Mouse (Mus musculus) left cerebral cortex, postnatal 14 days (tissue): ENCODE results near the gene Sh2b2. TPM values are rescaled to one million over a fixed set of nuclear protein-coding genes. Genes with fewer than 3 reads are reported as not detected.

ENCODE experiments used
- DNase-seq, 2 experiments: peaks; one replicate each; pipeline ENCODE4 v3.0.0; 2021 to 2022; ENCODE audit warnings: low spot score in 2 of 2, mixed read lengths in 1 of 2
- intact Hi-C: fragments of 180-260 bp; cut with DNase I; formaldehyde crosslinking; loops from one replicate; pipeline ENCODE4 v1.15.1; 2025
- total RNA-seq, 2 experiments: library from RNA; stranded (reverse); gene quantifications; 2 replicates each; pipeline ENCODE4 v1.2.3; 2021

Sh2b2 gene
- total RNA-seq, 2 experiments from 2014 or later = 10.5 to 11.3 TPM

DNA sequence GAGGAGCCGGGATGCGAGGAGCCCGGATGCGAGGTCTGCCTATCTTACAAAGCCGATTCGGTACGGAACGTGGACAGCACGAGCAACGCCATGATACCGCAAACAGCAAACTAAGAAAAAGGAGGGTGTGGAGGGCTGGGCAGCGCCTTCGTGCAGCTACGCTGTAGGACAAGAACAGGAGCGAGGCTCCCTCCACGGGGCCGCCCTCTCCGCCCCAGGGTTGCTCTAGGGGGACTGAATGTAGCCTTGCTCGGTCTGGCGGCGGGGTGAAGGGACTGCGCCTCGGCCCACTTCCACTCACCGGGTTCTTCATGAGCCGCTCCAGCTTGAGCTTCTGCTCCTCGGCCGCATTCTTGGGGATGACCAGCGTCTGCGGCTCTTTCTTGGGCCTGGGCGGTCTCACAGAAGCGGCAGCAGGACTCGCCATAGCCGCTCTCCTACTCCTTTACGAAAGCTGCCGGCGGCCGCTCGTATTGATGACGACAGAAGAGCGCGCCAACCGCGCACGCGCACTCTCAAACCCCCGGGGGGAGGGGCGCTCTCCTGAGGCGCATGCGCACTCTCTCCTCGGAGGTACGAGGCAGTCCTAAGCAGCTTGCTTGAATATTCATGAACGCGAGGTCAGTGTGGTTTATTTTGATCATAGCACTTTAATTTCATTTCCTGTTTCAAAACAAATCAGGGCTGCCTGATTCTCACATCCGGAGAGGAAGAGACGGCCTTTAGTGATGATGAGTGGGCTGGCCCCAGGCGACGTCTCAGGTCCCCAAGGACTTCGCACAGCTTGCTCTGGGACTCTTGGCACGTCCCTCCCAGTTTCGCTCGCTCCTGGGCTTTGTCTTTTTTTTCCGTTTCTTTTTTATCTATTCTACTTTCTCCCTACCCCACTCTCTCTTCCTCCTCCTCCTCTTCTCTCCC, 47.6 kb downstream of the Sh2b2 start, which contains the start of gene Prkrip1:
Gene Prkrip1 (minus strand): TSS at position 490 of the 918 bp plus-strand sequence.
- intact Hi-C loops = no loop called here
- peak; percentile 95 to 96 for DNase-seq

DNA sequence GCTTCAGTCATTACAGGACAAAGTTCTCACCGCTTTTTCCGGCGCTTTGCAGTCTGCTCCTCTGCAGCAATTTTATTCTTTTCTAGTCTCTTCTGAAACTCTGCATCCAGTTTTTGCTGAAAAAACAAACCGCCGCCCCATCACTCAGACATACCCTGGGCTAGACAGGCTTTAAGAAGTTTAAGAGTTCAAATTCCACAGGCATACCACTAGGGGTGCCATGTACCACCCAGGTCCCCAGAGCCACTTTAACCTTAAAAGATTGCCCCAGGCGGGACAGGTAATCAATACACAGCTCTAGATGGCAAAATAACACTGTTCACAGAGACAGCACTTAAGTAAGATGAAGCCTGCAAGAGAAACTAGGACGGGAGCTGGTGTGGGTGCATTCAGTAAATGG, 54.5 kb downstream of the Sh2b2 start:
- no peak for DNase-seq
- intact Hi-C loops = no loop called here

DNA sequence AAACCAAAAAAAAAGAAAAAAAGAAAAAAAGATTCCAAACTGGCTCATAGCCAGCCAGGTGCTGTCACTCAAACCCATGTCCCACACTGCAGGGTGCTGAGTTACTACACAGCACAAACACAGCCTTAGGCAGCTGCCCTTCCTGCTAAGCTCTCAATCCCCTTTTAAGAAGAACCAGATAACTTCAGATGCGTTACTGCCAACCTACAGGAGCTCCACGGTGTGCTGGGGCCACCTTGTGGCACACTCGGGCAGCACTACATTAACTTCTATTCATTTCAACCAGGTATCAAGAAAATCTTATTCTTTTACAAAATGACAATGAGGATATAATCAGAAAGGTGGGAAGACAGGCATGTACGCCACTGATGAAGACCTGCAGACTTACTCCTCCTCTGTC, 59.6 kb downstream of the Sh2b2 start:
- peak; percentile 67 to 69 for DNase-seq
- intact Hi-C loops = loop anchor here (5.0 kb wide), 1 partner anchor 49 kb away; the partner anchor contains the start of genes Alkbh4 and Lrwd1

DNA sequence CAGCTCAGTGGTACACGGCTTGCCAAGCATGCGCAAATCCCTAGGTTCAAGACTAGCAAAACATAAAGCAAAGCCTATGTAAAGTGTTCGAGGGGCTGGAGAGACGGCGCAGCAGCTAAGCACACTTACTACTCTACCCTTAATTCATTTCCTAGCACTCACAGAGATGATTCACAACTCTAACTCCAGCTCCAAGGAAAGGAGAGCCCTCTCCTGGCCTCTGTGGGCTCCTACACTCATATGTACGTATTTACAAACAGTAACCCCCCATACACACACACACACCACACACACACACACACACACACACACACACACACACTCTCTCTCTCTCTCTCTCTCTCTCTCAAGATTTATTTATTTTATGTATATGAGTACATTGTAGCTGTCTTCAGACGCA, 62.6 kb downstream of the Sh2b2 start:
- intact Hi-C loops = no loop called here
- no peak for DNase-seq

DNA sequence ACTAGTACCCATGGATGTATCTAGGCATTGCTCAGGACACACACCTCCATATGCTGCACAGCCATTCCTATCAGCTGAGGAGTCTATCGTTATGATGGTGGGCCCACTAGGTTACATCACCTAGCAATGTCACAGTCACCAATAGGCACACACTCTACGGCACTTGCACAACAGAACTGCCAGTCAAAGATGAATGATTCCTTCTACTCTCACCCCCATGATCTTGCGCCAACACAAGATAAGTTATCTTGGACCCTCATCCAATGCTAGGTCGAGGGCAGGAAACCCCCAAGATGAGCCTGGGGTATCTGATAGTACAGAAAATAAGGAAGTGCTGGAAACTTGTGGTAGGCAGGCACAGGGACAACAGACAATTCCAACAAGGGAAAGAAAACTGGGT, 63.5 kb downstream of the Sh2b2 start:
- no peak for DNase-seq
- intact Hi-C loops = no loop called here

DNA sequence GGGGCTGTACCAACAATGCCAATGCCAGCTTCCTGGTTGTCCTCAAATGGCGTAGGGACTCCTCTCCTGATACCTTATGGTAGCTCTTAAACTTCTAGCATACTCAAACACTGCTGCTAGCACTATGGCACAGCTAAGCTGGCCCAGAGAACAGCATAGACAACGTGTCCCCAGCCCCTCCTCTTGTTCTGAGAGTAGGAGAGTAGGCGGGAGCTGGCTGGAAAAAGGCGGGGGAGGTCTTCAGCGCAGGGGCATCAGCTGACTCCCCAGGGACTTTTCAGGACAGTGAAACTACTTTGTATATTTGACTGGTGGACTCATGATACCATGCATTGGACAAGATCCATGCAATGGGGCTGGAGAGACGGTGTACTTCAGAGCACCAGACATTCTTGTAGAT, 64.3 kb downstream of the Sh2b2 start:
- intact Hi-C loops = no loop called here
- DNase-seq = peak; percentile 55 to 69

DNA sequence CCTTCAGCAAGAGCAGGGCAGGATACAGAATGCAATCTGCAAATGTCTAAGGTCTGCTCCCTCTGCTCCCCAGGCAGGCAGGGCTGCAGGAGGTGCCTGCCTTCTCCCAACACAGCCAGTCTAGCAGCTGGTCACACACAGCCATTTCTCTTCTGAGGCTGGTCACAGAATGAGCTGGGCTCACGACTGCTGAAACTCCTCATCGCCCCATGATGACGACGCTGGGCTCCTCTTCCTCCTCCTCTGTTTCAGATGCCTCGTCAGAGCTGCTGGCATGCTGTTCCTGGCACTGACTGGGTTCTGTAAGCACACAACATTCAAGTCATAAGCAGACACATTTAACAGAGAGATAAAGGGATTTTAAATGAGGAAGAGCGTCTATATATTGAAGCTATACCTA, 65.2 kb downstream of the Sh2b2 start:
- intact Hi-C loops = no loop called here
- no peak for DNase-seq

DNA sequence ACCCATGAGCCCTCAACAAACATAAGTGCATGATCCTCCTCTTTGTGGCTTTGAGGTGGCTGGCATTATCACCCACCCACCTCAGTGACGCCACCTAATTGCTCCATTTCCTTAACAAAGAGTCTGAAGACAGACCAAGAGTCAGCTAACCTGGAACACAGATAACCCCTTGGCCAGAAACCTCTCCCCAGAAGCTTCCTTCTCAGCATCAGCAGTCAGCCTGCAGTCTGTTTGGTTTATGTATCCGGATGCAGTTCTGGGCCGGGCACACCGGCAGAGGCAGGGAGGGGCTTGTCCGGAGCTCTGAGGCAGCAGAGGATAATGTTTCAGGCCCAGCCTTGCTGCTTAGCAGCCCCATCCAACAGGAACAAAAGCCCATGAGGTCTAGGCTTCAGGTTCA, 66.8 kb downstream of the Sh2b2 start:
- intact Hi-C loops = no loop called here

DNA sequence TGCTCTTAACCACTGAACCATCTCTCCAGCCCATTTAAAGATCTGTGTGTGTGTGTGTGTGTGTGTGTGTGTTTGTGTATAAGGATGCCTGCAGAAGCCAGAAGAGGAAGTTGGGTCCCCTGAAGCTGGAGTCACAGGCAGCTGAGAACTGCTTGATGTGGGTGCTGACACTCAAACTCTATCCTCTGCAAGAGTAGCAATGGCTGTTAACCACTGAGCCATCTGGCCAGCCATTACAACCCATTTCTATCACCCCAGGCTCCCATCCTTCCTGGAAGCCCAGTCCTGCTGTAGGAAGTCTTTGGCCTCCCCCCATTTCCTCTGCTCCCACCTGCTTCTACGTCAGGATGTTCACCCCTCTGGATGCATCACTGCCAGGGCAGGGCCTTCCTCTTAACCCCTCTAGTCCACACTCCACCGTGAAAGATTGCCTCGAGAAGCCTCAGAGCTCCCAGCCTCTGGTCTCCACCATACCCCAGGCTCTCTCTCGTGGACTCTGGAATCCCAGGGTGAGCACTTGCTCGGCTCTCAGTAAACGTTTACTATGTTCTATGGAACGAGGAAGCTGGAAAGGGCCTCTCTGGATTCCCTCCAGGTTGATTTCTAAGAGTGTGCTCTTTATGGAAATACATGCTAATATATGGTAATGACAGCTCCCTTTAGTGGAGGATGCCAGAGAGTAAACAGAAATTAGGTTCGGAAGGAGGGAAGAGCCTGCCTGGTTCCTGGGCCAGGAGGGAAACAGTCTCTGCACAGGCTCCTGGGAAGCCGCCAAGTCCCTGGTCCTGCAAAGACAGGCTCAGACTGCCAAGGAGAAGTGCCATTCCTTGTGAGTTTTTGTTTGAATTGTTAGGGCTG, 72.5 kb downstream of the Sh2b2 start:
- DNase-seq = peak; percentile 70 to 77
- intact Hi-C loops = no loop called here

More for the DNA sequence above, 66.8 kb downstream of the Sh2b2 start:
- no peak for DNase-seq

DNA sequence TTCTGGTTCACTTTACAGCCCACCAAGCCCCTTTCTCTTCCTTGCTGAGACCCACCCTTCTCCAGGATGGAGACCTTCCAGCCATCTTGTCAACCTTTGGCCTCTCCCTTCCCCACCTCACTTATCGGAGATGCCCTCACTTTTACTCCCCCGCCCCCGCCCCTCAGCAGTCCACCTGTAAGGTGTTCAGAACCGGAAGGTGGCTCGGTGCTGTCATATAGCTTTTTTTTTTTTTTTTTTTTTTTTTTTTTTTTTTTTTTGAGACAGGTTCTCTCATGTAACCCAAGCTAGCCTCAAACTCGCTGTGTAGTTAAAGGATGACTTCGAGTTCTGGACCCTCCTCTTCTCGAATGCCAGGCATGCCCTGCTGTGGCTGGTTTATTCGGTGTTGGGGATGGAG, 73.4 kb downstream of the Sh2b2 start:
- intact Hi-C loops = no loop called here
- DNase-seq = no peak

DNA sequence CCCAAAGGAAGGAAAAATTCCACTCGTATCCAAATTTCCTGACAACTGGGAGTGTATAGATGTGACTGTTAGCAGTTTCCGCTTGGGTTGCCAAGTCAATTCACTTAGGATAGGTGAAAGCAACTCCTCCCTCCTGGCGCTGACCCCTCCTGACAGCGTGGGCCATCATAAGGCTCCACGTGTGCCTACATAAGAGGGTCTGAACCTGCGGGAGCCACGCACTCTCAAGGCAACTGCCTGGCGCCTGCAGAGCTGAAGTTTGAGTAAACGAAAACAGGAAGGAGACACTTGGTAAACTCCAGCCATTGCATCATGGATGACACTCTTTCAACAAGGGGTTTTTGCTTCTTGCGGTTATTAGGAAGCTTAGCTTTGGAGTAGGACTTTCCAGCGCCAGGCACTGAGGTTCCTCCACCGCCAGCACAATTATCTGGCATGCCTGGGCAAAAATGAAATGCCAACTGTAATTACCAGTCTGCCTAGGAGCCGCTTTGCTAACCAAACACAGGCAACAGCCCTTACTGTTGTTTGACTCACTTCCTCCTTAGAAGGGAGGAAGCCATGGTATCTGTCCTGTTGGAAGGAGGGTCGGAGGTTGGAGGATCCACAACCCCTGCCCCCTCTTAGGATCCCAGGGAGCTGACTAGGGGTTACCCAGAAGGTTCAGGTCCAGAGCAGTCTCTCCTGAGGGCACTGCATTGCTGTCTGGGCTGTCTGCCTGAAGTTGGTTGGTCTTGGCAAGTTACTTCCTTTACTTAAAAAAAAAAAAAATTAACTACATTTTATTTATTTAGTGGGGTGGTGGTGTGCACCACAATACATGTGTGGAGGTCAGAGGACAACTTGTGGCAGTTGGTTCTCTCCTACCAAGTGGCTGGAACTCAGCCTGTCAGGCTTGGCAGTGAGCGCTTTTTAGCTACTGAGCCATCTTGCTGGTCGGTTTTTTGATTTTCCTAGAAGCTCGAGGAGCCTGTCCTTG, 74.7 kb downstream of the Sh2b2 start:
- intact Hi-C loops = no loop called here
- no peak for DNase-seq

DNA sequence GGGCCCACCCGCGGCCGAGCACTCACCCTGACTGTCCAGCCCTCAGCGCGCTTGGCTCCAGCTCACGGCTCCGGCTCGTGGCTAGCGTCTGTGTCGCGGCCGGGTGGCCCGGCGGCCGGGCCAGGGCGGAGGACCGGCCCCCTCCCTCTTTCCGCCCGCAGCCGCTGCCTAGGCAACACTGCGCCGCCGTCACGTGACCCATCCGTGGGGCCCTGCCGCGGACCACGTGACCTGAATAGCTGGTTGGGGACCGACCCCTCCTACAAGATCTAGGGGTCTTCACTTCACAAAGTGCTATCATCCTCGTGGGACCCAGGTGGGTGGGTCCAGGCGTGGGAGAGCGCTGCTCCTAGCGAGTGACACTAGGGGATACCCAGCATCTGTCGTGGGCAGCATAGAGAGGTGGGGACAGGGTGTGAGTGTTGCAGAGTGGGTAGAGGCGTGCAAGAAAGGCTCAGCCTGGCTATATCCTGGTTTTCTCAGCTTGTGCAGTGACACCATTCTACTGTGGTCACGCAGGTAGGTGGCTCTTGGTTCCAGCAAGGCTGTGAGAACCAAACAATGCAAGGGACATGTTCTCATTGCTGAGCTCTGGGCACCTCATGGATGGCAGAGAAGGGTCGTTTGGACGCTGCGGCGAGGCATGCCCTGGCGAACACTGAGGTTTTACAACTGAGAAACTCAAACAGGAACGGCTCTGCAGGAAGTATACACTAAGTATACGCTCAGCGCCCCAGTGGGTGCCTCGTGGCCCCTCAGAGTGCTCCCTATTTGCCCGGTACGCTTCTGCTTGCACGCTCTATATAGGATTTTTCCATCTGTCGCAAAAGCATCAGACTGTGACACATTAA, 75.6 kb downstream of the Sh2b2 start, which contains the start of gene Orai2:
Gene Orai2 (minus strand): TSS at position 202 of the 851 bp plus-strand sequence.
- intact Hi-C loops = no loop called here
- DNase-seq = peak; percentile 85

DNA sequence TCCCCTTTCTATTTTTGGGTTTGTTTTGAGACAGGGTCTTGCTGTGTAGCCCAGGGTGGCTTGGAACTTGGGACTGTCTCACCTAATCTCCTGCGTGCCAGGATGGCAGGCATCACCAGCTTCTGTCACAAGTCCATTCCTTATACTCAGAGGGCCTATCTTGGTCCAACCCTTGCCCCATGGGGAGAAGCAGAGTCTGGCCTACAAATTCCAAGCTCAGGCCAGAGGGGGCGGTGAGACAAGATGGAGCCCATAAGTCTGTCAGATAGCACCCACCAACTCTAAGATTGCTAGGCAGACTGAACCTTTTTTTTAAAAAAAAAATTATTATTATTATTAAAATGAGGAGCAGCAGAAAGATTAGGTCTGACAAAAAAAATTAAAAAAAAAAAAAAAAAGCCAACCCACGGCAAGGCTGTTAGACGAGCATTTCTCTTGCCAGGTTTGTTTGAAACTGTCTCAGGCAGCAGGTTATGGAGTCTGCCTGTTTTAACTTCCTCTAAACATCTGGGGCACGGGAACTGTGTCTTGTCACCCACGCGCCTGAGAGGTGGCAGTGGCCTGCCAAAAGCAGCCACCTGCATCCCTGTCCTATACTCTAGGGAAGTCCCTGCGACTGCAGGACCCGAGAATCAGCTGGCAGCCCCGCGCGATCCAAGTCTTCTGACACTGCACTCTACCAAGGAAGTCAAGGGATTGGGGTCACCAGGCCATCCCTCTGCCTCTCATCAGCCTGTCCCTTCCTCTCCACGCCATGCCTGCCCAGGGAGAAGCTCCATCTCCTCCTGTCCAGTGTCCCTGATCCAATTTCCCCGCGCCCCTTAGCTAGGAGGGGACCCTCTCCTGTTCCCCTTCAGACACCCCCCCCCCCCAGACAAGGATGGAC, 76.5 kb downstream of the Sh2b2 start:
- intact Hi-C loops = no loop called here
- DNase-seq = peak; percentile 38 to 67
